Mouse (Mus musculus) inflammation-experienced regulatory T-cells, adult 6 months (primary cell): ENCODE data around the gene Trim23. TPM values are rescaled to one million over a fixed set of nuclear protein-coding genes. Genes with fewer than 3 reads are reported as not detected.
"Not testable (repeated sequence)": the region's sequence is repeated elsewhere in the genome, so short reads cannot be mapped to it uniquely, and the experiment has no call there.

Source experiments
- ATAC-seq: one replicate; pipeline ENCODE4 v1.8.0; 2017
- polyA plus RNA-seq, 3 experiments: library from polyadenylated mRNA; unstranded; fragments of 100-300 nt; shearing (Covaris generic); gene quantifications; one replicate each; pipeline ENCODE4 v1.2.1; 2017

The Trim23 gene
- polyA plus RNA-seq, result 10 to 100 TPM; 24.9 to 33.2 (median 28.6) TPM

DNA sequence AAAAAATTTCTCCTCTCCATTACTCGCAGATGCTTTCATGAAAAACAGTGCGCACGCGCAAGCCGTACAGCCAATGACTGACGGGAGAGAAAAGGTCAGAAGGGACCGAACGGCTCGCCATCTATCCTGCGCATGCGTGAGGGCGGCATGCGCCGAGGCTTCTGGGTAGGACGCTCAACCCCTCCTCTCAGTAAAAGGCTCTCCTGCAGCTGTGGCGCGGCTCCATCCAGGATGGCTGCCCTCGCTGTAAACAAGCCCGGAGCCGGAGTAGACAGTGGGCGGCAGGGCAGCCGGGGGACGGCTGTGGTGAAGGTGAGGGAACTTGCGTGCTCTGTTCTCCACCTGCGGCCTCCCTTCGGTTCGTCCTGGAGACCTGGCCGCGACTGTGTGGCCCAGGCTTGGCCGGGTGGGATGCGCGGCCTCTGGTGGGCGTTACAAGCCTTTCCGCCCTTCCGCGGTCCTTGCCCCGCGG, at the start of gene Trim23:
TSS of gene Trim23 (plus strand) at position 148 of the 472 bp plus-strand sequence.
- ATAC-seq, result peak; percentile 96

- ATAC-seq, result no peak
Observed at GRCm38 (mm10) chr13:104132561-104132960, 46.0 kb upstream of the Trim23 start.

GRCm38 (mm10) chr13:104134510-104135085, 44.0 kb upstream of the Trim23 start:
- ATAC-seq, result no peak

- peak; percentile 98 for ATAC-seq
Observed at GRCm38 (mm10) chr13:104139369-104140209, 39.0 kb upstream of the Trim23 start.

DNA sequence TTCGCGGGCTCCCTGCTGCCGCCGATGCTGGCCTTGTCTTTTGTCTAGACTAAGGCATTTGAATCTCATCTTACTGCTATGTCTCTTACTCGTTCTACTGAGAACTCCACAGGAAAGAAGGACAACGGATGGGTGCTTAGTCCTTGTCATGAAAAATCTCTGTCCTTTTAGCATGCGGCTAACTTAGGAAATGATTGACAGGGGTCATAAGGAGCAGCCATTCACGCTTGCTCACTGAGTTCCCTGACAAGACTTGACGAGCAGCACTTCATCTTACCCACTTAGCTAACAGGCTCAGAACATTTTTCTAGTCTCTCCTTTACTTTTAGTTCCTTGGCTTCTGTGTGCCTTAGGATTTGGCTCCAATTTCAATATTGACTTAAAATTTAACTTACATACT, 33.7 kb upstream of the Trim23 start:
- ATAC-seq, result no peak

DNA sequence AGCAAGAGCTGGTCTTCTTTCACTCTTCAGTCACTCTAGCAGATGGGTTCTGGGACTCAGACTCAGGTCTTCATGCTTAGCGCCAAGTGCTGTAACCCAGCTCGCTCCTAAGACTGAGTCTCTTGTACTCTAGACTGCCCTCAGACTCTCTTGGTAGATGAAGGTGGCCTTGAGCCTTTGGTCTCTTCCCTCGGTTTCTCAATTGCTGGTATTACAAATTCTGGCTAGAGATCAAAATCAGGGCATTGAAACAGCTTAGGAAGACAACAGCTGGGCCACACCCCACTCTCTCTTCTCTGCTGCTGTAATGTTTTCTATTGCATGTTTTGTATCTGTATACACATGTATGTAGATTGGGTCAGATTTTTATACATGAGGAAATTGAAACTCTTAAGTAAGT, 33.0 kb upstream of the Trim23 start:
- no peak for ATAC-seq

GRCm38 (mm10) chr13:104154180-104154579, 24.4 kb upstream of the Trim23 start:
- no peak for ATAC-seq

DNA sequence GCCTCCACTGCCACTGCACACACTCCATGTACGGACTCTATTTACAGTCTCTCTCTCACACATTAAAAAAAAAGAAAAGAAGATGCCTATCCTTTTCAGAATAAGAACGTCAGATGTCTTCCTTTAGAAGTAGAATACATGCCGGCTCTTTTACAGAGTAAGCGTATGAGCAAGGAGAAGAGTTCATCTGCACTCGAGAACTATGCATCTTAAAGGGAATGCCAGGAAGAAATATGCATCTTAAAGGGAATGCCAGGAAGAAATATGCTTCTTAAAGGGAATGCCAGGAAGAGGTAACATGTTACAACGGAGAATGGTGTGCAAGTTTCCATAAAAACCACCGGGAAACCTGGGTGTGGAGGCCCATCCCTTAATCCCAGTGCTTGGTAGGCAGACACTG, 23.5 kb upstream of the Trim23 start:
- ATAC-seq, result no peak

- no peak for ATAC-seq
Observed at GRCm38 (mm10) chr13:104155686-104156085, 22.9 kb upstream of the Trim23 start.

GRCm38 (mm10) chr13:104171711-104172110, 6.9 kb upstream of the Trim23 start:
- no peak for ATAC-seq

- no peak for ATAC-seq
Observed at GRCm38 (mm10) chr13:104172498-104172897, 6.1 kb upstream of the Trim23 start.

GRCm38 (mm10) chr13:104176874-104177273, 1.7 kb upstream of the Trim23 start:
- ATAC-seq, result no peak

- peak; percentile 72 for ATAC-seq
Observed at GRCm38 (mm10) chr13:104177796-104178649, 574 bp upstream of the Trim23 start, which contains the start of gene Trappc13. Gene Trappc13, minus strand, starts transcription at chr13:104178469.

GRCm38 (mm10) chr13:104179176-104179888, 735 bp downstream of the Trim23 start:
- no peak for ATAC-seq

DNA sequence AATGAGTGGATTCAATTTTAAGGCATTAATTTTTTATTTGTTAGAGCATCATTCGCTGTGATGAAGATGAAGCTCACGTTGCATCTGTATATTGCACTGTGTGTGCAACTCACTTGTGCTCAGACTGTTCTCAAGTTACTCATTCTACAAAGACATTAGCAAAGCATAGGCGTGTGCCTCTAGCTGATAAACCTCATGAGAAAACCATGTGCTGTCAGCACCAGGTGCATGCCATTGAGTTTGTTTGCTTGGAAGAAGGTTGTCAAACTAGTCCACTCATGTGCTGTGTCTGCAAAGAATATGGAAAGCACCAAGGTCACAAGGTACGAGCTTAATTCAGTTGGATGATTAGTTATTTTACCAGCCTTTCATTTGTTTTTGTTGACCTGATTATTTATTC, 8.8 kb downstream of the Trim23 start:
- ATAC-seq, result no peak

GRCm38 (mm10) chr13:104195891-104196290, 17.3 kb downstream of the Trim23 start:
- not testable (repeated sequence) for ATAC-seq

DNA sequence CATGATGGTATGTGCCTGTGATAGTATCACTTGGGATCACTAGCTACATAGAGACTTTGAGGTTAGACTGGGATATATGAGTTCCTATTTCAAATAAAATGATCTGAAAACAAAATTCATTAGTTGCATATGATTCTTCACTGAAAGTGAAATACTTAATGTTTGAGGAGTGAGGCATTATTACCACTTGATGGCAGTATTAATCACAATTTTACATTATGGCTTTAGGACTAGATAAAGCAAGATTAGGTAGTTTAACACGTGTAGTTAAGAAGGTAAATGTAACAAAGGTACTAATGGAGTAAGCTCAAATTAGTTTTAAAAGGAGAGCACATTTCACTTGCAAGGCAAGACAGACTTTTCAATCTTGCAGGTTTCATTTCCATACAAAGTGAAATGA, 25.7 kb downstream of the Trim23 start:
- peak; percentile 50 for ATAC-seq

DNA sequence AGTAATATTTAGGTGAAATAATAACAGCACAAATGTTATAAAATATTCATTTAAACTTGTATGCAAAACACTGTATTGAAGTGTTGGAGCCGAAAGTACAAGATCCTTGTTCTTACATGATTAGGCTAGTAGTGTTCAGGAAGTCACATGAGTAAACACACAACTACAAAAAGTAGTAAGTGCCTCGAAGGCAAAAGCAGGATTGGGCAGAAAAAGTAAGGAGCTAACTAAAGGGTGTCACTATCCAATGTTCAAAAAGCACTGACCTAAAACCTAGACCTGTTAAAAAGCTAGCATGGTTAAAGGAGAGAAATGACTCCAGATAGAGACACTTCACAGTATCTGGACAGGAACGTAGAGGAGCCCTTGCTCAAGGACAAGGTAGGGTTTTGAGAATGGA, 48.9 kb downstream of the Trim23 start:
- ATAC-seq, result no peak

DNA sequence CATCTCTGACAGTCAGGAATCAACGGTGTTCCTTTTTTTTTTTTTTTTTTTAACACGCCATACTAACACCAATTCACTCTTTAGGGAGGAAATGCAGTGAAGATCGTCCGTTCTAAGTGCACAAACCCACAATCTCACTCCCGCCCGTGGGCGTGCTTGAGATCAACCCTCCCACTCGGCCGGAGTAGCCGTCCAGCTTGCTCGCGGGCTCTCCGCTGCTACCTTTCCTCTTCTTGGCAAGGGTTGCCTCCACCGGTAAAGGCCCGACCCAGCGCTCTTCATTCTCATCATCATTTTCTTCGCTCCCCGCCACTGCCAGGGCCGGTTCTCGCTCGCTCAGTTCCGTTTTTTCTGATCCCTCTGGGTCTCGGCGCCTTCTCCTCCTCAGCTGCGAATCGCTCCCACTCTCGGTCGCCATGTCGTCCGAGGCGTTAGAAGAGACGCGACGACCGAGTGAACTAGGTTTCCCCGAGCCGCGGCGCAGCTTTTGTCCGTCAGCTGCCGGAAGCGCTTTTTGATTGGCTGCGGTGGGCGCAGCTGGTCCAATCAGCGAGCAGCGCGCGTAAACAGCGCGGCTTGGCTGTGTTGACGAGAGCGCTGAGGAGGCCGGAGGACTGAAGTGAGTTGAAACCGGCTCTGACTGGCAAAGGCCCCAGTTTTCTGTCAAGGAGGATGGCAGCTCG, 49.9 kb downstream of the Trim23 start, which contains the start of the genes Cenpk and Ppwd1:
TSS of gene Cenpk (plus strand) at position 228 of the 683 bp plus-strand sequence.
TSS of gene Ppwd1 (minus strand) at position 460 of the 683 bp plus-strand sequence.
- peak; percentile 98 for ATAC-seq

DNA sequence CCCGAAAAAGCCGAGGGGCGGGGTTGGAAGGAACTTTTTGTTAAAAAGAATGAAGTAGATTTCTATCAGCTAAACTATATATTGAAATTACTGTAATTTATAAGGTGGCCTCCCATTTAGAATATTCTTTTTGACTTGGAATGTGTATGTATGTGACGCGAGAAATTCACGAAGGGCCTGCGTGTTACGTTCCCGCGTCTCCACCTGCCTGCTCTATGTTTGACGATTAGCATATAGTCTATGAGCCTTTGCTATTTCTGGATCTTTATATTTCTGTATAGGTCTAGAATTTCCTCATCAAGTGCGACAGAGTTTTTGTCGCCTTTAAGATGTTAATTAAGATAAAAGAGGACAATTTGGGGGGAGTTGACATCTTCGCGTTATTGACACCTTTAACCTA, 50.6 kb downstream of the Trim23 start:
- no peak for ATAC-seq
